Mouse (Mus musculus) c-Kit-positive CD71-negative TER-119-negative erythroid progenitor cells, embryonic 14.5 days (primary cell): ENCODE results near the gene Olfml2a.

Experiments
- DNase-seq: peaks from one replicate; pipeline ENCODE4 v3.0.0-alpha.2; 2013; ENCODE audit warnings: low read depth

Gene Olfml2a

GRCm38 (mm10) chr2:38931851-38932667 is at the start of gene Olfml2a:
Gene Olfml2a, plus strand, starts transcription at chr2:38931978.
- DNase-seq, result peak; percentile 47

GRCm38 (mm10) chr2:38902866-38903265 is 28.9 kb upstream of the Olfml2a start:
- no peak for DNase-seq

- no peak for DNase-seq
These were observed 27.5 kb upstream of the Olfml2a start for GRCm38 (mm10) chr2:38904290-38904689.

GRCm38 (mm10) chr2:38906097-38906496 is 25.7 kb upstream of the Olfml2a start:
- DNase-seq, result no peak

- no peak for DNase-seq
These were observed 23.2 kb upstream of the Olfml2a start for GRCm38 (mm10) chr2:38908604-38909003.

- DNase-seq, result no peak
These were observed 17.3 kb upstream of the Olfml2a start for GRCm38 (mm10) chr2:38914517-38914916.

- DNase-seq, result no peak
These were observed 16.8 kb upstream of the Olfml2a start for GRCm38 (mm10) chr2:38914965-38915364.

GRCm38 (mm10) chr2:38916947-38917691 is 14.7 kb upstream of the Olfml2a start:
- DNase-seq, result no peak

- DNase-seq, result no peak
These were observed 10.4 kb upstream of the Olfml2a start for GRCm38 (mm10) chr2:38921374-38921773.

GRCm38 (mm10) chr2:38923471-38923870 is 8.3 kb upstream of the Olfml2a start:
- no peak for DNase-seq

GRCm38 (mm10) chr2:38923911-38924310 is 7.9 kb upstream of the Olfml2a start:
- DNase-seq, result no peak

- DNase-seq, result no peak
These were observed 7.2 kb upstream of the Olfml2a start for GRCm38 (mm10) chr2:38924571-38924970.

- DNase-seq, result no peak
These were observed 6.4 kb upstream of the Olfml2a start for GRCm38 (mm10) chr2:38925171-38926080.

GRCm38 (mm10) chr2:38926145-38926891 is 5.5 kb upstream of the Olfml2a start:
- DNase-seq, result peak; percentile 92

- DNase-seq, result peak; percentile 70
These were observed 4.4 kb upstream of the Olfml2a start, which contains the start of gene Nr6a1 for GRCm38 (mm10) chr2:38927115-38927979. Gene Nr6a1, minus strand, starts transcription at chr2:38927688.

- DNase-seq, result no peak
These were observed 1.5 kb upstream of the Olfml2a start for GRCm38 (mm10) chr2:38930269-38930668.

GRCm38 (mm10) chr2:38933931-38934330 is 2.2 kb downstream of the Olfml2a start:
- DNase-seq, result no peak

GRCm38 (mm10) chr2:38934936-38935335 is 3.2 kb downstream of the Olfml2a start:
- no peak for DNase-seq

GRCm38 (mm10) chr2:38936721-38937378 is 5.1 kb downstream of the Olfml2a start:
- DNase-seq, result no peak

GRCm38 (mm10) chr2:38937396-38937795 is 5.6 kb downstream of the Olfml2a start:
- DNase-seq, result no peak
